Mouse (Mus musculus): Measurements from ENCODE around the gene Sipa1. TPM values are rescaled to one million over a fixed set of nuclear protein-coding genes. Genes with fewer than 3 reads are reported as not detected.
"Not testable (repeated sequence)": the region's sequence is repeated elsewhere in the genome, so short reads cannot be mapped to it uniquely, and the experiment has no call there.

The Sipa1 gene
- polyA plus RNA-seq, 1 experiment, result 13.7 TPM

GRCm38 (mm10) chr19:5688200-5689087, 24.9 kb upstream of the Sipa1 start, which contains the start of the genes Map3k11 and Pcnx3:
Map3k11 (plus strand) TSS chr19:5688742.
Pcnx3 (minus strand) TSS chr19:5688908.
- peak within 1 kb of the TSS; percentile 80 for H3K27ac ChIP-seq (ENCODE audit: insufficient read depth, low read length)
- peak within 1 kb of the TSS; percentile 81 for H3K4me3 ChIP-seq (ENCODE audit: low read depth, low read length)
- TF ChIP-seq EP300 (IDR thresholded peaks at IDR 0.05; ENCODE audit: insufficient read depth, low read depth, low read length) (0 out of 2 replicates have a peak, but pooled peaks have one; percentile 14), CTCF (IDR thresholded peaks at IDR 0.05; ENCODE audit: low read depth, low read length) (no peak)
- peak within 1 kb of the TSS; percentile 56 for H3K9ac ChIP-seq (ENCODE audit: low read depth, poor library complexity, severe bottlenecking)
- H3K27me3 ChIP-seq (ENCODE audit: control insufficient read depth, insufficient read depth, low read length, poor library complexity, severe bottlenecking), result no peaks in the 10 kb centered on the region
- no peaks in the 10 kb centered on the region for H3K9me3 ChIP-seq (replicated peaks; ENCODE audit: control insufficient read depth, insufficient read depth, low read length, poor library complexity, severe bottlenecking)
- H3K4me1 ChIP-seq (ENCODE audit: control insufficient read depth, insufficient read depth, low read length), result no peaks in the 10 kb centered on the region
- H3K36me3 ChIP-seq (ENCODE audit: control insufficient read depth, insufficient read depth, low read length, poor library complexity, severe bottlenecking), result peaks cover 5% of the 10 kb centered on the region; the same call in 1 of the 2 replicates

- Histone ChIP-seq H3K4me3 (ENCODE audit: low read depth, low read length) (peak overlapping the region; percentile 74), H3K27me3 (ENCODE audit: control insufficient read depth, insufficient read depth, low read length, poor library complexity, severe bottlenecking) (no peaks in the 10 kb centered on the region), H3K36me3 (ENCODE audit: control insufficient read depth, insufficient read depth, low read length, poor library complexity, severe bottlenecking) (peaks cover 5% of the 10 kb centered on the region; the same call in 1 of the 2 replicates), H3K9me3 (replicated peaks; ENCODE audit: control insufficient read depth, insufficient read depth, low read length, poor library complexity, severe bottlenecking) (no peaks in the 10 kb centered on the region), H3K4me1 (ENCODE audit: control insufficient read depth, insufficient read depth, low read length) (no peaks in the 10 kb centered on the region), H3K27ac (ENCODE audit: insufficient read depth, low read length) (no peak overlapping the region), H3K9ac (ENCODE audit: low read depth, poor library complexity, severe bottlenecking) (peak overlapping the region; percentile 29)
- TF ChIP-seq POLR2A (IDR thresholded peaks at IDR 0.05; ENCODE audit: insufficient read depth, low read length) (no peak), CTCF (IDR thresholded peaks at IDR 0.05; ENCODE audit: low read depth, low read length) (no peak), EP300 (IDR thresholded peaks at IDR 0.05; ENCODE audit: insufficient read depth, low read depth, low read length) (no peak)
Measured at GRCm38 (mm10) chr19:5687738-5688137, 24.2 kb upstream of the Sipa1 start.

- H3K4me1 ChIP-seq (ENCODE audit: control insufficient read depth, insufficient read depth, low read length); H3K4me3 ChIP-seq (ENCODE audit: low read depth, low read length); H3K36me3 ChIP-seq (ENCODE audit: control insufficient read depth, insufficient read depth, low read length, poor library complexity, severe bottlenecking); H3K27ac ChIP-seq (ENCODE audit: insufficient read depth, low read length); H3K9me3 ChIP-seq (replicated peaks; ENCODE audit: control insufficient read depth, insufficient read depth, low read length, poor library complexity, severe bottlenecking); H3K9ac ChIP-seq (ENCODE audit: low read depth, poor library complexity, severe bottlenecking); H3K27me3 ChIP-seq (ENCODE audit: control insufficient read depth, insufficient read depth, low read length, poor library complexity, severe bottlenecking): not testable (repeated sequence)
Measured at GRCm38 (mm10) chr19:5686954-5687353, 23.4 kb upstream of the Sipa1 start.

- H3K27ac ChIP-seq (ENCODE audit: insufficient read depth, low read length), result no peak overlapping the region
- no peak overlapping the region for H3K9ac ChIP-seq (ENCODE audit: low read depth, poor library complexity, severe bottlenecking)
- no peak overlapping the region for H3K4me3 ChIP-seq (ENCODE audit: low read depth, low read length)
- no peaks in the 10 kb centered on the region for H3K9me3 ChIP-seq (replicated peaks; ENCODE audit: control insufficient read depth, insufficient read depth, low read length, poor library complexity, severe bottlenecking)
- H3K36me3 ChIP-seq (ENCODE audit: control insufficient read depth, insufficient read depth, low read length, poor library complexity, severe bottlenecking), result peaks cover 5% of the 10 kb centered on the region; the same call in 1 of the 2 replicates
- H3K4me1 ChIP-seq (ENCODE audit: control insufficient read depth, insufficient read depth, low read length), result no peaks in the 10 kb centered on the region
- H3K27me3 ChIP-seq (ENCODE audit: control insufficient read depth, insufficient read depth, low read length, poor library complexity, severe bottlenecking), result no peaks in the 10 kb centered on the region
- no peak for TF ChIP-seq EP300 (IDR thresholded peaks at IDR 0.05; ENCODE audit: insufficient read depth, low read depth, low read length)
- no peak for TF ChIP-seq POLR2A (IDR thresholded peaks at IDR 0.05; ENCODE audit: insufficient read depth, low read length)
- TF ChIP-seq CTCF (IDR thresholded peaks at IDR 0.05; ENCODE audit: low read depth, low read length), result no peak
Measured at GRCm38 (mm10) chr19:5686437-5686836, 22.9 kb upstream of the Sipa1 start.

- H3K9ac ChIP-seq (ENCODE audit: low read depth, poor library complexity, severe bottlenecking), result no peak overlapping the region
- TF ChIP-seq CTCF (IDR thresholded peaks at IDR 0.05; ENCODE audit: low read depth, low read length), result no peak
- no peak for TF ChIP-seq EP300 (IDR thresholded peaks at IDR 0.05; ENCODE audit: insufficient read depth, low read depth, low read length)
- no peak for TF ChIP-seq POLR2A (IDR thresholded peaks at IDR 0.05; ENCODE audit: insufficient read depth, low read length)
- no peaks in the 10 kb centered on the region for H3K9me3 ChIP-seq (replicated peaks; ENCODE audit: control insufficient read depth, insufficient read depth, low read length, poor library complexity, severe bottlenecking)
- no peaks in the 10 kb centered on the region for H3K4me1 ChIP-seq (ENCODE audit: control insufficient read depth, insufficient read depth, low read length)
- peaks cover 5% of the 10 kb centered on the region; the same call in 1 of the 2 replicates for H3K36me3 ChIP-seq (ENCODE audit: control insufficient read depth, insufficient read depth, low read length, poor library complexity, severe bottlenecking)
- H3K4me3 ChIP-seq (ENCODE audit: low read depth, low read length), result no peak overlapping the region
- H3K27me3 ChIP-seq (ENCODE audit: control insufficient read depth, insufficient read depth, low read length, poor library complexity, severe bottlenecking), result no peaks in the 10 kb centered on the region
- no peak overlapping the region for H3K27ac ChIP-seq (ENCODE audit: insufficient read depth, low read length)
Measured at GRCm38 (mm10) chr19:5685861-5686260, 22.4 kb upstream of the Sipa1 start.

- Histone ChIP-seq H3K36me3 (ENCODE audit: control insufficient read depth, insufficient read depth, low read length, poor library complexity, severe bottlenecking) (peaks cover 5% of the 10 kb centered on the region; the same call in 1 of the 2 replicates), H3K4me1 (ENCODE audit: control insufficient read depth, insufficient read depth, low read length) (no peaks in the 10 kb centered on the region), H3K9me3 (replicated peaks; ENCODE audit: control insufficient read depth, insufficient read depth, low read length, poor library complexity, severe bottlenecking) (no peaks in the 10 kb centered on the region), H3K27me3 (ENCODE audit: control insufficient read depth, insufficient read depth, low read length, poor library complexity, severe bottlenecking) (no peaks in the 10 kb centered on the region), H3K9ac (ENCODE audit: low read depth, poor library complexity, severe bottlenecking) (no peak overlapping the region), H3K27ac (ENCODE audit: insufficient read depth, low read length) (no peak overlapping the region), H3K4me3 (ENCODE audit: low read depth, low read length) (no peak overlapping the region)
- TF ChIP-seq POLR2A (IDR thresholded peaks at IDR 0.05; ENCODE audit: insufficient read depth, low read length), result no peak
- no peak for TF ChIP-seq EP300 (IDR thresholded peaks at IDR 0.05; ENCODE audit: insufficient read depth, low read depth, low read length)
- TF ChIP-seq CTCF (IDR thresholded peaks at IDR 0.05; ENCODE audit: low read depth, low read length), result no peak
Measured at GRCm38 (mm10) chr19:5685431-5685830, 21.9 kb upstream of the Sipa1 start.
